Mouse (Mus musculus) testis, adult 2 months (tissue): ENCODE results near the gene Micu2.

Source experiments
- CTCF ChIP-seq: fragments of 200-500 bp; IDR thresholded peaks from 2 replicates; pipeline ENCODE4 v1.5.1; 2012; ENCODE audit warnings: low read depth, mild to moderate bottlenecking, inconsistent platforms, low read length, moderate library complexity; ENCODE audit not compliant: control insufficient read depth, insufficient read depth, insufficient replicate concordance
- POLR2A ChIP-seq: fragments of 200-500 bp; IDR thresholded peaks from 2 replicates; pipeline ENCODE4 v1.6.1; 2012; ENCODE audit warnings: low read depth, mild to moderate bottlenecking, inconsistent platforms, low read length, moderate library complexity; ENCODE audit not compliant: control insufficient read depth

DNA sequence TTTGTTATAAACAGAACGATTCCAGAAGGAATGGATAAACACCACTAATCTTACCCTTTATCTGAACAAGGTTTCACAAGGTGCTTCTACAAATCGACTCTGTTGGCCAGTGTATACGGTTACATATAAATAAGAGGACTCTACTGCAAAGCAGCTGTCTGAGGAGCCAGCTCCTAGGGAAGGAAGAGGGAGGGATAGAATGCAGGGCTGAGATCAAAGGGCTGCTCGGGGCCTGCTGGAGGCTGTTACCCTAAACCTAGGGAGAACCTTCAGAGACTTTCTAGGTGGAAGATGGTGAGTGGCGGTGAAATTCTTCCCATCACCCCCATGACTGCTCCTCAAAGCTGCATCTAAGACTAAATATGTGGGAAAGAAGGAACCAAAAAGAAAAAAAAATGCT, 20.9 kb downstream of the Micu2 start:
- TF ChIP-seq CTCF (no peak), POLR2A (no peak)
